Mouse (Mus musculus) heart, embryonic 11.5 days (tissue): Measurements from ENCODE around the gene Mn1. TPM values are rescaled to one million over a fixed set of nuclear protein-coding genes. Genes with fewer than 3 reads are reported as not detected.

Experiments used
- ATAC-seq: fragments of 200-750 bp; cut with Nextera tagmentation; replicated peaks from 2 replicates; pipeline ENCODE4 v1.8.0; 2017; ENCODE audit warnings: moderate library complexity; ENCODE audit not compliant: insufficient number of reproducible peaks, low FRiP score, low TSS enrichment
- H3K27ac ChIP-seq: fragments of 300-500 bp; sonication (generic); 2 replicates; pipeline ENCODE4 v1.5.1; 2014; ENCODE audit warnings: mild to moderate bottlenecking, low read depth, low read length
- H3K27me3 ChIP-seq: fragments of 300-500 bp; sonication (generic); 2 replicates; pipeline ENCODE4 v1.6.1; 2014; ENCODE audit warnings: mild to moderate bottlenecking, low read length, mixed read lengths; ENCODE audit not compliant: control insufficient read depth, insufficient read depth
- H3K36me3 ChIP-seq: fragments of 300-500 bp; sonication (generic); 2 replicates; pipeline ENCODE4 v1.6.1; 2014; ENCODE audit warnings: mild to moderate bottlenecking, low read length, moderate library complexity, mixed read lengths; ENCODE audit not compliant: control insufficient read depth, insufficient read depth
- H3K4me1 ChIP-seq: fragments of 300-500 bp; sonication (generic); 2 replicates; pipeline ENCODE4 v1.6.1; 2014; ENCODE audit warnings: low read length; ENCODE audit not compliant: control insufficient read depth, insufficient read depth
- H3K4me2 ChIP-seq: fragments of 300-500 bp; sonication (generic); 2 replicates; pipeline ENCODE4 v1.6.1; 2014; ENCODE audit warnings: mild to moderate bottlenecking, moderate library complexity
- H3K4me3 ChIP-seq: fragments of 300-500 bp; sonication (generic); 2 replicates; pipeline ENCODE4 v1.5.1; 2014; ENCODE audit warnings: low read depth, low read length
- H3K9ac ChIP-seq: fragments of 300-500 bp; sonication (generic); 2 replicates; pipeline ENCODE4 v1.6.1; 2014; ENCODE audit warnings: mild to moderate bottlenecking, low read depth, low read length, moderate library complexity
- H3K9me3 ChIP-seq: fragments of 300-500 bp; sonication (generic); replicated peaks from 2 replicates; pipeline ENCODE4 v1.6.1; 2016; ENCODE audit warnings: low read length; ENCODE audit not compliant: control insufficient read depth
- WGBS: fragments of 180-500 bp; shearing (Covaris S2); extraction: QIAGEN DNeasy Blood & Tissue Kit; methylation state at CpG from one replicate; pipeline ENCODE4 v1.1.7; 2014; ENCODE audit not compliant: insufficient replicate concordance; 5-methylcytosine and 5-hydroxymethylcytosine counted together
- polyA plus RNA-seq: library from polyadenylated mRNA; unstranded; fragments of >200 nt; fragmentation: Nextera tagmentation; extraction: Ambion mirVana; gene quantifications from 2 replicates; pipeline ENCODE4 v1.2.1, GENCODE M21; 2014

The Mn1 gene
- polyA plus RNA-seq, 1 experiment from 2014 or later = 6.6 TPM

DNA sequence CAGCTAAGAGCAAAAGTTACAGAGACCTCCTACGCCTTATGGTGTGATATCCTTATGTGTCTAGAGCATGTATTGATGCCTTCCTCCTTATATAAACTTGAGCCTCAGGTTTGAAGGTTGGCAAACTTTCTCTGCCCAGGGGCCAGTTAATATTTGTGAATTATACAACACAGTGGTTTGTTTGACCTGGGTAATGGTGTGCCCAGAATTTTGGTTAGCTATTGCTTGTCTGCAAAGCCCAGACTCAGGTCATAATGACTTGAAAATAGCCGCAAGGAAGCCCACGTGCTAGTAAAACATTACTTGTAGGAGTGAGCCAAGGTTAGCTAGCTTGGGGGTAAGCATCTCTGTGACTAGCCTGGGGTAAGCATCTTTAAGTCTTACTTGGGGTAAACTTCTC, 26.5 kb downstream of the Mn1 start:
- H3K27me3 ChIP-seq = no peaks in the 10 kb centered on the region
- H3K27ac ChIP-seq = no peak overlapping the region
- no peak overlapping the region for H3K4me2 ChIP-seq
- H3K4me1 ChIP-seq = no peaks in the 10 kb centered on the region
- no peak overlapping the region for H3K4me3 ChIP-seq
- no peaks in the 10 kb centered on the region for H3K9me3 ChIP-seq
- no peak for ATAC-seq
- no peak overlapping the region for H3K9ac ChIP-seq
- 85% methylated on average over 3 of the region's 3 CpGs for WGBS
- H3K36me3 ChIP-seq = 0 out of 2 replicates have a peak, but pooled peaks cover 4% of the 10 kb centered on the region

DNA sequence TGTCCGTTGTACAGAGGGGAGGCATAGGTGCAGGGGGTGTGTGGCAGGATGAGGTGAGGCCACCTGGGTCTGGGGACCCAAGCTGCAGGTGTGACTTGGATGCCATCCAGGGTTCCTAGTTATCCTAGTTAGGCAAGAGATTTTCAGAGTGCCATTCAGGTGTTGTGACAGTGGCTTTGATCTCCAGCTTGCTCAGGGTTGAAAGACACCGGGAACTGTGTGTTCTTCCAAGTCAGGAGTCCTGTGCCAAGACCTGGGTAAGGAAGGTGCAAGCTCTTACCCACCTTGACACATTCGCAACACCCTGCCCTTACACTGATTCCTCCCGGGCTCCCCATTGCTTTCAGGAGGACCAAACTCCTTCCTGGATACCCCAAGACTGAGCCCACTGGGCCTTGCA, 27.2 kb downstream of the Mn1 start:
- Histone ChIP-seq H3K4me2 (no peak overlapping the region), H3K9ac (no peak overlapping the region), H3K4me1 (no peaks in the 10 kb centered on the region), H3K4me3 (no peak overlapping the region), H3K36me3 (0 out of 2 replicates have a peak, but pooled peaks cover 4% of the 10 kb centered on the region), H3K27ac (no peak overlapping the region), H3K9me3 (no peaks in the 10 kb centered on the region), H3K27me3 (no peaks in the 10 kb centered on the region)
- ATAC-seq = no peak
- WGBS = 85% methylated on average over 4 of the region's 4 CpGs

DNA sequence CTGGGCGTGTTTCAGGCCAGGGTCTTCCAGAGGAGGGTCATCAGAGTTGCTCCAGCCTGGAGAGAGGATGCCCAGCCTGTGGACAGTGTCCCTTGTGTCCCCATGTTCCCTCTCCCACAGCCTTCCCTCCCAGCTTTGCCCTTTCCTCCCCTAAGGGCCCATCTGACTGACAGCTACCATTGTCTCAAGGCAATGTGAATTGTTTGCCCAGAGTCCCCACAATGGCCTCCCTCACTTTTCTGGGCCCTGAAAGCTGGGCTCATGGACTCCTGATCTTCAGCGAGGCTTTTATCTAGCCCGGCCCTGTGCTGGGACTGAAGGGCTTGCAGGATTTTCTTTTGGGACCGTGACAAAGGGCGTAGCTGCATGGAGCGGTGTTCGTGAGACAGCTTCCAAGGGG, 29.5 kb downstream of the Mn1 start:
- Histone ChIP-seq H3K4me3 (no peak overlapping the region), H3K4me1 (no peaks in the 10 kb centered on the region), H3K9ac (no peak overlapping the region), H3K27me3 (peaks cover 4% of the 10 kb centered on the region; the same call in 1 of the 2 replicates), H3K36me3 (0 out of 2 replicates have a peak, but pooled peaks cover 2% of the 10 kb centered on the region), H3K27ac (no peak overlapping the region), H3K9me3 (no peaks in the 10 kb centered on the region), H3K4me2 (no peak overlapping the region)
- ATAC-seq = no peak
- 75% methylated on average over 7 of the region's 7 CpGs for WGBS

DNA sequence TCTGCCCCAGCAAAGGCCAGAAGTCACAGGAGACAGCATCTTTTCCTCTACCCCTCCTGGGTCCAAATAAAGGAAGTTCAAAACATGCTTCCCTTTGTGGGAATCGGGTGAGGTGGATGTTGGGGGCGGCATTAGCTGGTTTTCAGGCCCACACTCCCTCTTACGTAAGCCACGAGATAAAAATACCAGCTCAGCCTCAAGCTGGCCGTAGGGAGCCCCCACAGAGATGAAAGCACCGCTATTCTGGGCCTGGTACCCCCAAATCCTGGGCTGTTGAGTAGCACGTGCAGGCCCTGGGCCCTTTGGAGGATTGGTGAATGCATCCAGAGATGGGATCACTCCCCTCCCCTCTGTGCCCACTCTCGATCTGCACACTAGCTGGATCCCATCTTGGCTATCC, 32.5 kb downstream of the Mn1 start:
- Histone ChIP-seq H3K4me1 (no peaks in the 10 kb centered on the region), H3K9ac (no peak overlapping the region), H3K27ac (no peak overlapping the region), H3K4me3 (no peak overlapping the region), H3K36me3 (0 out of 2 replicates have a peak, but pooled peaks cover 2% of the 10 kb centered on the region), H3K4me2 (no peak overlapping the region), H3K27me3 (peaks cover 4% of the 10 kb centered on the region; the same call in 1 of the 2 replicates), H3K9me3 (no peaks in the 10 kb centered on the region)
- no peak for ATAC-seq
- WGBS = 45% methylated on average over 8 of the region's 8 CpGs

DNA sequence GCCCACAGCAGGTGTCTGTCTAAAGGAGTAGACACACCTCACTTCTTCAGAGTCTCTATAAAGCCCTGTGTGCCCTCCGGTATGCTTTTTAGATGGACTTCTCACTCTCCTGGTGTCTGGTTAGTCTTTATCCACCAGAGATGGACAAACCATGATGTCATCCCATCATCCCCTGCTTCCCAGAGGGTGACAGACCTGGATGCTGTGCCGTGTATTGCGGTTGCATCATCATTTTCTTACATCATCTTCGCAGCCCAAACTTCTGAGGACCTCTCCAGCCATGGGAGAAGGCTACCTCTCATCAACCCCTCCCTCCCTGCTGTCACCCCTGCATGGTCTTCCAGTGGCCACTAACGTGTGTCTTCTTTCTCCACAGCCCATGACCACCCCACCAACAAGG, 37.1 kb downstream of the Mn1 start:
- Histone ChIP-seq H3K4me3 (no peak overlapping the region), H3K4me2 (no peak overlapping the region), H3K9me3 (no peaks in the 10 kb centered on the region), H3K36me3 (peaks cover 7% of the 10 kb centered on the region; the same call in 1 of the 2 replicates), H3K9ac (no peak overlapping the region), H3K4me1 (no peaks in the 10 kb centered on the region; the same call in 1 of the 2 replicates), H3K27ac (no peak overlapping the region), H3K27me3 (peaks cover 4% of the 10 kb centered on the region; the same call in 1 of the 2 replicates)
- WGBS = 78% methylated on average over 5 of the region's 5 CpGs
- ATAC-seq = no peak

DNA sequence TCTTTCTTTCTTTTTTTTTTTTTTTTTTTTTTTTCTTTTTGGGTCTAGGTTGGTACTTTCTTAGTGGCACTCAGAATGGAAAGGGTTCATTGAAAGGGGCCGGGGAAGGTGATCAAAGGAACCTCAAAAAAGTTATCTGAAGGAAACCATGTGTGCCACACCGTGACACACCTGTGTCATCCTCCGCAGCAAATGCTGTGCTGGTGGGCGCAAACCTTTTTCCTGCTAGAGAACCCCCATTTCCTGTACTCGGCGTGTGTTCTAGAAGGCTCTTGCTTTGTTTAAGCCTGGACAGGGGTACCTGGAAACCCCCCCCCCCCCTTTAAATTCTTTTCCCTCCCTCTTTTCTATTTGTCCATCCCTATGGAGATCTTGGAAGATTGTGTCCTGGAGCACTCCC, 37.7 kb downstream of the Mn1 start:
- H3K36me3 ChIP-seq = peaks cover 7% of the 10 kb centered on the region; the same call in 1 of the 2 replicates
- H3K9me3 ChIP-seq = no peaks in the 10 kb centered on the region
- H3K4me3 ChIP-seq = no peak overlapping the region
- peaks cover 2% of the 10 kb centered on the region; the same call in 1 of the 2 replicates for H3K27me3 ChIP-seq
- WGBS = 84% methylated on average over 6 of the region's 6 CpGs
- ATAC-seq = no peak
- no peaks in the 10 kb centered on the region; the same call in 1 of the 2 replicates for H3K4me1 ChIP-seq
- no peak overlapping the region for H3K4me2 ChIP-seq
- no peak overlapping the region for H3K9ac ChIP-seq
- no peak overlapping the region for H3K27ac ChIP-seq

DNA sequence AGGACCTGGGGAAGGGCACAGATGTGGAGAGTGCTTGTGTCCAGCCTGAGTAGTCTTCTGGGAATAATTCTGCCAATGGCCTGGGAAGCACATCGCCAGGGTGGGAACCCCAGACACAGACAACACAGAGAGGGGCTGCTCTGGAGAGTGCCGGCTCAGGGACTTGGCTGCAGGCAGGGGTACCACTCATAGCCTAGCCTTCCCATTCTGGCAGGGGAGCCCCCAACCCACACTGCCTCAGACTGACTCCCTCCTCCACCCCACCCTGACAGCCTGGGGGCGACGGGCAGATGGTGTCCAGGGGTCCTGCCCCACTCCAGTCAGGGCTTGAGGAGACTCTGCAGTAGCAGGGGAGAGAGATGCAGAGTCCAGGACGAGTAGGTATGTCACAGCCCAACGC, 41.5 kb downstream of the Mn1 start:
- Histone ChIP-seq H3K4me3 (no peak overlapping the region), H3K4me1 (no peaks in the 10 kb centered on the region; the same call in 1 of the 2 replicates), H3K27me3 (no peaks in the 10 kb centered on the region), H3K36me3 (peaks cover 7% of the 10 kb centered on the region; the same call in 1 of the 2 replicates), H3K9ac (no peak overlapping the region), H3K4me2 (no peak overlapping the region), H3K9me3 (no peaks in the 10 kb centered on the region), H3K27ac (no peak overlapping the region)
- no peak for ATAC-seq
- 76% methylated on average over 6 of the region's 6 CpGs for WGBS

DNA sequence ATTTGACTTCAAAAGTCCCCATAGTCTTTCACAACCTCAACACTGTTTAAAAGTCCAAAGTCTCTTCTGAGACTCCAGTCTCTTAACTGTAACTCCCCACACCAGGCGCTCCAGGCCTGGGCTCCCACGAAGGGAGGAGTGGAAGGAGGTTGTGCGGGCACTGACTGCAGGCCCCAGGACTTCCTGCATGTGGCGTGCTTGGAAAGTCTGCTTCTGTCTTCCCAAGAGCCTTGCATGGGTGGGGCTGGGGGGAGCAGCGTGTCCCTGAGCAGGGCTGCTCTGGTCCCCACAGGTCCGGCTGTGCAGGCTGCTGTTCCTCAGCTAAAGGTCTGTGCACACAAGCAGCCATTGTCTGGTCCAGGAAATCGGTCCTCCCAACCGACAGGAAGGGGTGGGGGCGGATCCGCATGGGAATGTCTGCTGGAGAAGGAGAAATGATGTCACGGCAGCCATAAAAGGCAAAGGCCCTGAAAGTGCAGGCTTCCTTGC, 48.7 kb downstream of the Mn1 start:
- 47% methylated on average over 11 of the region's 11 CpGs for WGBS
- no peak overlapping the region for H3K4me2 ChIP-seq
- no peaks in the 10 kb centered on the region for H3K36me3 ChIP-seq
- H3K27me3 ChIP-seq = no peaks in the 10 kb centered on the region
- no peaks in the 10 kb centered on the region; the same call in none of the 2 replicates for H3K9me3 ChIP-seq
- no peak overlapping the region for H3K9ac ChIP-seq
- no peaks in the 10 kb centered on the region for H3K4me1 ChIP-seq
- H3K4me3 ChIP-seq = no peak overlapping the region
- peak; percentile 67; the same call in 1 of the 2 replicates for ATAC-seq
- H3K27ac ChIP-seq = peak overlapping the region; percentile 54

DNA sequence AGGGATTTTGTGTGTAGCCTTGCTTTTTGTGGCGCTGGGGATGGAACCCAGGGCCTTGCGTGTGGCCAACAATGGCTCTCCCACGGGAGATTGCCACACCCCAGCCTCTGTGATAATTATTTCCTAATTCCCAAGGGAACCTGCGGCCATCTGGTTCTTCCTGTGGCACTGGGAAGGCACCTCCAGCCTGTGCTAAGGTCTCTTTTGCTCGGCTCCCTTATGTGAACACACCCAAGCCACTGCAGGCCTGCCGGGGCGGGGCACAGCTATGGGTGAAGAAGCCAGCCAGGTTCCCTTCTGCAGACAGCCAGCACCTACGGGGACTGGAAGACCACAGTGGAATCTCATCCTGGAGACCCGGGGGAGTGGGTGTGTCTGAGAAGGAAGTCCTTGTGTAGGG, 49.3 kb downstream of the Mn1 start:
- no peaks in the 10 kb centered on the region for H3K27me3 ChIP-seq
- ATAC-seq = no peak

More for the DNA sequence above, 49.3 kb downstream of the Mn1 start:
- Histone ChIP-seq H3K27ac (peak overlapping the region; percentile 54; the same call in 1 of the 2 replicates), H3K4me3 (no peak overlapping the region), H3K9ac (no peak overlapping the region), H3K36me3 (no peaks in the 10 kb centered on the region), H3K4me1 (no peaks in the 10 kb centered on the region), H3K9me3 (no peaks in the 10 kb centered on the region; the same call in none of the 2 replicates), H3K4me2 (no peak overlapping the region)
- 64% methylated on average over 9 of the region's 9 CpGs for WGBS
